Mouse (Mus musculus) heart, adult 2 months (tissue): ENCODE data around the gene Cebpb.

Experiments used
- CTCF ChIP-seq: fragments of 200-600 bp; IDR thresholded peaks from 2 replicates; pipeline ENCODE4 v1.8.1; 2022; ENCODE audit warnings: antibody characterized with exemption, mild to moderate bottlenecking, moderate library complexity
- POLR2A ChIP-seq: fragments of 200-500 bp; IDR thresholded peaks from 2 replicates; pipeline ENCODE4 v1.6.1; 2011; ENCODE audit warnings: mild to moderate bottlenecking, low read depth, low read length, control low read depth; ENCODE audit not compliant: insufficient read depth

DNA sequence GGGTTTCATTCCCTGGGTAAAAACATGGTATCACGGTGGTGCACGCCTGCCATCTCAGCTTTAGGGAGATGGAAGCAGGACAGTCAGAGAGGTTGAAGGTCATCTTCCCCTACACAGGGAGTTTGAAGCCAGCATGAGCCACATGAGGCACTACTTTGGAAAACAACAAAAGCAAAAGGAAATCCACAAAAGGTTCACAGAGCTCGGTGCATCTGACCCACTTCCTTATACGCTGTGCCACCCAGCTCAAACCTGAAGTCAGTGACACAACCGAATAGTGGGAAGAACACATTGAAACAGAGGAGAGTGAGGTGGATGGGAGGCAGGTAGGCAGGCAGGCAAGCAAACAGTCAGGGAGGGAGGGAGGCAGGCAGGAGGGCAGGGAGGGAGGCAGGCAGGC lies 12.8 kb downstream of the Cebpb start:
- no peak for TF ChIP-seq POLR2A
- no peak for TF ChIP-seq CTCF
